Mouse (Mus musculus) embryonic facial prominence, embryonic 12.5 days (tissue): ENCODE measurements around the gene Stk25. TPM values are rescaled to one million over a fixed set of nuclear protein-coding genes. Genes with fewer than 3 reads are reported as not detected.
A peak's percentile ranks its signal among the peaks of the same experiment; 100 is the strongest.

ENCODE experiments used
- ATAC-seq: fragments of 200-750 bp; cut with Nextera tagmentation; 2 replicates; pipeline ENCODE4 v1.8.0; 2017; ENCODE audit not compliant: insufficient number of reproducible peaks, insufficient read depth, low FRiP score, low TSS enrichment
- H3K27ac ChIP-seq: fragments of 300-500 bp; sonication (generic); 2 replicates; pipeline ENCODE4 v1.5.1; 2016; ENCODE audit warnings: mild to moderate bottlenecking
- H3K27me3 ChIP-seq: fragments of 300-500 bp; sonication (generic); 2 replicates; pipeline ENCODE4 v1.6.1; 2016; ENCODE audit warnings: mild to moderate bottlenecking, moderate library complexity
- H3K36me3 ChIP-seq: fragments of 300-500 bp; sonication (generic); 2 replicates; pipeline ENCODE4 v1.6.1; 2016; ENCODE audit warnings: mild to moderate bottlenecking
- H3K4me1 ChIP-seq: fragments of 300-500 bp; sonication (generic); 2 replicates; pipeline ENCODE4 v1.6.1; 2016
- H3K4me2 ChIP-seq: fragments of 300-500 bp; sonication (generic); replicated peaks from 2 replicates; pipeline ENCODE4 v1.6.1; 2016; ENCODE audit warnings: mild to moderate bottlenecking, moderate library complexity
- H3K4me3 ChIP-seq: fragments of 300-500 bp; sonication (generic); 2 replicates; pipeline ENCODE4 v1.5.1; 2016; ENCODE audit warnings: mild to moderate bottlenecking
- H3K9ac ChIP-seq: fragments of 300-500 bp; sonication (generic); 2 replicates; pipeline ENCODE4 v1.6.1; 2016; ENCODE audit warnings: mild to moderate bottlenecking, moderate library complexity
- H3K9me3 ChIP-seq: fragments of 300-500 bp; sonication (generic); 2 replicates; pipeline ENCODE4 v1.6.1; 2016; ENCODE audit warnings: mild to moderate bottlenecking, moderate library complexity
- whole genome bisulfite sequencing: fragments of 180-500 bp; shearing (Covaris S2); methylation state at CpG from one replicate; pipeline ENCODE4 v1.1.7; 2016; 5-methylcytosine and 5-hydroxymethylcytosine counted together
- polyA plus RNA-seq: library from polyadenylated mRNA; unstranded; fragments of >200 nt; fragmentation: Nextera tagmentation; extraction: Ambion mirVana; gene quantifications from 2 replicates; pipeline ENCODE4 v1.2.1, GENCODE M21; 2016

The Stk25 gene
- polyA plus RNA-seq, 1 experiment from 2014 or later: 196 TPM

DNA sequence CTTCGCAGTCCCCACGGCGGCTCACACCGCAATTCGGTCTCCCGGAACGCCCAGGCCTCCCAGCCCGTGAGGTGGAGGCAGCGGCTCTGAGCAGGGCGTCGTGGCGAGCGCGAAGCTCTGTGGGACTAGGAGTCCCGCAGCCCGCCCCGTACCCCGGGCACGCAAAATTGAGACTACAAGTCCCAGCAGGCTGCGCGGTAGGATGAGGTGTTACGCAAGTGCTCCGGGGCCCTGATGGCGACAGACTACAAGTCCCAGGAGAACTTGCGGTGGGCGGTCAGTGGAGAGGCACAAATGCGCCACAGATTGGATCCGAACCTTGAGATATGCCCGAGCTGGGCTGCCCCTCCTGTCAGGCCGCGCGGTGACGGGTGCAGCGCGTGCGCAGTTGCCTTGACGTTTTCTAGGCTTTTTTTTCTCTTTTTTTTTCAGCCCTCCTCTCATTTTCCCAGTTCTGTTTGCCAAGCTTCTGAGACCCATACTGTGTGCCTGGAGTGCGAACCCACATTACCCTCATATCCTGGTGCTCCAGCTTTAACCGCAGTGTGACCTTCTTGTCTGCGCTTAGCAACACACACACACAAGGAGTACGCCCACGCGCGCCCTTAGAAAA is 22.8 kb downstream of the Stk25 start:
- Histone ChIP-seq H3K9ac (peak overlapping the region; percentile 92), H3K9me3 (no peaks in the 10 kb centered on the region), H3K27me3 (no peaks in the 10 kb centered on the region), H3K4me1 (peaks cover 15% of the 10 kb centered on the region), H3K4me2 (peak overlapping the region; percentile 95), H3K36me3 (peaks cover 12% of the 10 kb centered on the region; the same call in 1 of the 2 replicates), H3K4me3 (peak overlapping the region; percentile 96), H3K27ac (peak overlapping the region; percentile 83)
- peak; percentile 99 for ATAC-seq
- 2% methylated on average over 44 of the region's 44 CpGs for WGBS

DNA sequence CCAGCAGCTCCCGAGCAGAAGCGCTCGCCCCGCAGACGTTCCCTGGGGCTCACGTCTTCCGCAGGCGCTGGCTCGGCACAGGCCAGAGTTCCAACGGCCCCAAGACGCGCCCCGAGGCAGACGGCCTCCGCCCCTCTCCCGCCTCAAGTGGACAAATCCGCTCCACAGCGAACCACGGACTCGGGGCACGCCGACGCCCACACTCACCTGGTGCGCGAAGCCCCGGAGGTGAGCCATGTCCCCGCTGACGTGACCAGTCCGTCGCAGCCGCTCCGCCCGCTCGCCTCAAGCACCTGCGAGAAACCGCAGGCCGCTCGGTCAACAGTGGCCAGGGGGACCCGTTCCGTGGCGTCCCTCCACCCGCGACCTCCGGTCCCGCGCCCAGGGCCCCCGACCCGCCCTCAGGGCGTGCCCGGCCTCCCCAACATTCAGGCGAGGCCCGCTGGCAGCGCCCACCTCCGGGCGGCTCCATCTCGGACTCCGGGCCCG is 23.3 kb downstream of the Stk25 start:
- WGBS: under 1% methylated on average over 58 of the region's 58 CpGs
- Histone ChIP-seq H3K9ac (peak overlapping the region; percentile 92), H3K36me3 (peaks cover 12% of the 10 kb centered on the region; the same call in 1 of the 2 replicates), H3K9me3 (no peaks in the 10 kb centered on the region), H3K4me2 (peak overlapping the region; percentile 95), H3K27me3 (no peaks in the 10 kb centered on the region), H3K4me3 (peak overlapping the region; percentile 96), H3K27ac (peak overlapping the region; percentile 83), H3K4me1 (peaks cover 15% of the 10 kb centered on the region)
- peak; percentile 6; the same call in 1 of the 2 replicates for ATAC-seq

DNA sequence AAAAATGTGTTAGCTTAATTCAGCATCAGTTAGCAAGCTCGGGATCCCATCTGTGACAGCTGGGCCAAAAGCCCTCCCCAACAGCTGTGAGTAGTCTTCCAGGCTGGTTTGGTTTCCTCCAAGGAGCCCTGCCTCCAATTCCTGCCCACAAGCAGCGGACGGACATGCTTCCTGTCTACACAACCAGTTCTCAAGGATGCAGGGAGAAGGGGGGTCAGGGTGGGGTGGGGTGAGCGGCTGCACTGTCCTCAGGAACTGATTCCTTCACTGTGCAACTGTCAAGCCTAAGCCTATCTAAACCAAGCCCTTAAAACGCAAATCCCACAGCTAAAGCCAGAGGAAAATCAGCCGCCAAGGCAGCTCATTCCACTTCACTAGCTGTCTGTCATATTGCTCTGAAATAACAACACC is 24.0 kb downstream of the Stk25 start:
- H3K4me3 ChIP-seq: peak overlapping the region; percentile 96
- no peaks in the 10 kb centered on the region for H3K9me3 ChIP-seq
- H3K27ac ChIP-seq: peak overlapping the region; percentile 83; the same call in 1 of the 2 replicates
- ATAC-seq: no peak
- H3K4me1 ChIP-seq: peaks cover 15% of the 10 kb centered on the region
- WGBS: 5% methylated on average over 6 of the region's 6 CpGs
- no peaks in the 10 kb centered on the region for H3K27me3 ChIP-seq
- peaks cover 12% of the 10 kb centered on the region; the same call in 1 of the 2 replicates for H3K36me3 ChIP-seq
- H3K9ac ChIP-seq: peak overlapping the region; percentile 92
- H3K4me2 ChIP-seq: peak overlapping the region; percentile 95

DNA sequence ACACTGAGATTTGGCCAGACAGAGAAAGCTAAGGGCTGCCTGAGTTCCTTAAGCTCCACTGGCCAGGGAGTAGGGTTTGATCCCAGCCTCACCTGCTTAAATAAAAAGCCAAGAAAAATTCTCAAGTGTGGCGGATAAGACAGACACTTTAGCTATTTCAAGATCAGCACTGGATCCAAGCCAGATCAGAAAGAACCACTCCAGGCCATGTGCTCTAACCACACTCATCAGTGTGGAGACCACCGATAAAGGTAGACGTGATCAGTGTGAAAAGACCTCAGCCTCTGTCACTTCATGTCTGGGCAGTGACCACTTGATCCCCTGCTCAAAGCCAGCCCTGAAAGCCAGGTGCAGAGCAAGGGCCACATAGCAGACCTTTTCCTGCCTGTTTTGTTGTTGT is 25.7 kb downstream of the Stk25 start:
- 97% methylated on average over 3 of the region's 3 CpGs for WGBS
- no peak overlapping the region for H3K4me3 ChIP-seq
- H3K9ac ChIP-seq: no peak overlapping the region
- no peak for ATAC-seq
- H3K9me3 ChIP-seq: no peaks in the 10 kb centered on the region
- H3K27ac ChIP-seq: no peak overlapping the region
- no peaks in the 10 kb centered on the region for H3K27me3 ChIP-seq
- H3K36me3 ChIP-seq: peaks cover 26% of the 10 kb centered on the region
- no peak overlapping the region for H3K4me2 ChIP-seq
- peaks cover 15% of the 10 kb centered on the region for H3K4me1 ChIP-seq

DNA sequence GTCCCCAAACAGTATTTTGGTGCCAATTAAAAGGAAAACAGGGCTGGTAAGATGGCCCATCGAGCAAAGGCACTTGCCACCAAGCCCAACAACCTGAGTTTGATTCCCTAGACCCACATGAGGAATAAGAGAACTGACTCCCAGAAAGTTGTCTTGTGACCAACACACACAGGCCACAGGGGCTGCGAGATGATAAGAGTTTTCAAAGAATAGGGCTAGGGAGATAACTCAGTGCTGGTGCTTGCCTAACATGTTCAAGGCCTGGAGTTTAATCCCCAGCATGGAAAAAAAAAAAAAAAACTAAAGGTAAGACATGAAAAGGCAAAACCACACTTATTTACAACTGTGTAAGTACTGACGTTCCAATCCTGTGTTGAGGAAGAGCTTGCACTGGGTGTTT is 27.7 kb downstream of the Stk25 start:
- Histone ChIP-seq H3K9ac (no peak overlapping the region), H3K9me3 (no peaks in the 10 kb centered on the region), H3K4me3 (no peak overlapping the region), H3K27me3 (no peaks in the 10 kb centered on the region), H3K36me3 (peaks cover 44% of the 10 kb centered on the region), H3K27ac (no peak overlapping the region), H3K4me2 (no peak overlapping the region), H3K4me1 (peaks cover 15% of the 10 kb centered on the region)
- ATAC-seq: no peak
- 90% methylated on average over 3 of the region's 3 CpGs for WGBS

DNA sequence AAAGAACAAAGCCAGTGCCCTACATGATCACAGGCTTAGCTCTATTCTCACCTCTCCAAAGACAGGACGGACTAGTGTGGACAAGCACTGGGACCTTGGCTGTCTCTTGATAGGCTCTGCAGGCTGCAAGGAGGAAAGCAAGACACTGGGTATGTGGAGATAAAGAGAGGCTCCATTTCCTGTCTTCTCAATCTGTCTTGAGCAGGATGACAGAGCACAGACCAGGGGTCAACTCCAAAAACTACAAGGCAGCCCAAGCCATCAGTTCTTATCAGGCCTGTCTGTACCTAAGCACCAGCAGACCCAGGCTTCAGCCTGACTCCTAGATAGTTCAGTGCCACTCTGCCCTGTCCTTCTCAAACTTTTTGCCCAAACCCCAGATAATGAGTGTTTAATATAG is 34.0 kb downstream of the Stk25 start:
- Histone ChIP-seq H3K27ac (no peak overlapping the region), H3K27me3 (no peaks in the 10 kb centered on the region), H3K4me2 (no peak overlapping the region), H3K9me3 (no peaks in the 10 kb centered on the region), H3K36me3 (peaks cover 86% of the 10 kb centered on the region), H3K4me3 (no peak overlapping the region), H3K4me1 (no peaks in the 10 kb centered on the region), H3K9ac (no peak overlapping the region)
- 89% methylated on average over 1 of the region's 1 CpGs for WGBS
- no peak for ATAC-seq

DNA sequence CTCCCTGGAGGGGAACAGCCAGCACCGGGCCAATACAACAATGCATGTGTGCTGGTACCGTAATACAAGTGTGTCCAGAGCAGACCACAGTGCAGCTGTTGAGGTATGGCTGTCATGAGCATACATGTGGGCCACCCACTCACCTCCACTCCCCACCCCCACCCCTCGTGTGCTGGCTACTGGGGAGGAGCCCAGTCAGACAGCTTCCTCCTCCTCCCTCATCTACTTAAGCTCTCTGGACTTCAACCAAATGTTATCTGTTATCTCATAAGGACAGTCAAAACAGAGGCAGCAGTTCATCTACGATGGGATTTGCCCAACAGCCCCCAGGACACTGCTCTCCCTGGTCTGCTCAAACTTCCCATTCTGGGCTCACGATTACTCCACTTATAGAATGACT is 39.5 kb downstream of the Stk25 start:
- Histone ChIP-seq H3K4me2 (no peak overlapping the region), H3K27me3 (no peaks in the 10 kb centered on the region), H3K27ac (no peak overlapping the region), H3K4me1 (peaks cover 11% of the 10 kb centered on the region), H3K9me3 (no peaks in the 10 kb centered on the region), H3K9ac (no peak overlapping the region), H3K4me3 (no peak overlapping the region), H3K36me3 (peaks cover 39% of the 10 kb centered on the region)
- 69% methylated on average over 5 of the region's 5 CpGs for WGBS
- ATAC-seq: no peak

DNA sequence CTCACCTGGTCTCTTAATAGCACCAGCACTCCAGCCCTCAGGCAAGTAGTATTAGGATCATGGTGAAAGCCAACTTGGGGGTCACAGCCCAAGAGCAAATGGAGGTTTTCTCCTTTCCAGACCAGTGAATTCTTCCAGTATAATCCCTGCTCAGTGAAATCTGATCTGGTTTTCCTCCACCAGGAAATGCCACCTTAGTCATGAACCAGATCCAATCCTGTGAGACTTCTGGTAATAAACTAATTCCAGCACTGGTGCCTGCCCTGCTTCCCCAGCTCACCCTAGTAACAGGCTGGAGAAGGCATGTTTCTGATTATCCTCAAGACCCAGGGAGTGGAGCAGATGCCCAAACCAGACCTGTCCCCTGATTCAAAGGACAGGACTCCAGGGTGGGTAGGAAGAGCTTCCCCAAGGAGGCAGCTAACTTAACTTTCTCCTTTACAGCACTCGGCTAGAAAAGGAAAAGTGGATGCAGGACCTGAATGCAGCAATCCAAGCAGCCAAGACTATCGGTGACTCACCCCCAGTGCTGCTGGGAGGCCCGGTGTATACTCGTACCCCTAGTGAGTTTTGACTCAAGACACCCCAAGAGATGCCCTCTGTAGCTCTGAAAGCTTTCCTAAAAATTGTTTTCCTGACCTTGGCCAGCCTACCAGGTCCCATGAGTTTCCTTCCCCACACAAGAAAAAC is 40.3 kb downstream of the Stk25 start:
- H3K4me1 ChIP-seq: peaks cover 11% of the 10 kb centered on the region
- H3K9me3 ChIP-seq: no peaks in the 10 kb centered on the region
- no peaks in the 10 kb centered on the region for H3K27me3 ChIP-seq
- H3K36me3 ChIP-seq: peaks cover 32% of the 10 kb centered on the region
- no peak overlapping the region for H3K9ac ChIP-seq
- ATAC-seq: no peak
- no peak overlapping the region for H3K4me3 ChIP-seq
- 68% methylated on average over 4 of the region's 4 CpGs for WGBS
- no peak overlapping the region for H3K4me2 ChIP-seq
- H3K27ac ChIP-seq: peak overlapping the region; percentile 52; the same call in 1 of the 2 replicates

DNA sequence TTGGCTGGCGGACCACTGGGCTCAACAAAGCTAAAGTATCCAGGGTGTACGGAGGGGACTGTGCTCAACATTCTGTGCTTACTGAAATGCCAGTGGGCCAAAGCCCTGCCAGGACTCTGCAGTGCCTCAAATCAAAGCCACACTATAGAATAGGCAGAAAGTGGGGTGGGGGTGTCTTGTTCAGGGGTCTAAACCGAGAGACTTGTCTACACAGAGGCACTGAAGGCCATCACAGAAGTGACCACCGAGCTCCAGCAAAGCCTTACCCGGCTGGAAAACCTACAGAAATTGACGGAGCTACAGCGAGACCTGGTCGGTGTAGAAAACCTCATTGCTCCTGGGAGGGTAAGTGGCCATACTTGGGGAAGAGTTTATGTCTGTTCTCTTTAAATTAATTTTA is 48.7 kb downstream of the Stk25 start:
- no peaks in the 10 kb centered on the region for H3K27me3 ChIP-seq
- H3K4me3 ChIP-seq: no peak overlapping the region
- H3K4me1 ChIP-seq: no peaks in the 10 kb centered on the region
- H3K27ac ChIP-seq: no peak overlapping the region; the same call in 1 of the 2 replicates
- no peak for ATAC-seq
- 87% methylated on average over 8 of the region's 8 CpGs for WGBS
- no peaks in the 10 kb centered on the region for H3K36me3 ChIP-seq
- no peaks in the 10 kb centered on the region for H3K9me3 ChIP-seq
- no peak overlapping the region for H3K9ac ChIP-seq
- H3K4me2 ChIP-seq: no peak overlapping the region

DNA sequence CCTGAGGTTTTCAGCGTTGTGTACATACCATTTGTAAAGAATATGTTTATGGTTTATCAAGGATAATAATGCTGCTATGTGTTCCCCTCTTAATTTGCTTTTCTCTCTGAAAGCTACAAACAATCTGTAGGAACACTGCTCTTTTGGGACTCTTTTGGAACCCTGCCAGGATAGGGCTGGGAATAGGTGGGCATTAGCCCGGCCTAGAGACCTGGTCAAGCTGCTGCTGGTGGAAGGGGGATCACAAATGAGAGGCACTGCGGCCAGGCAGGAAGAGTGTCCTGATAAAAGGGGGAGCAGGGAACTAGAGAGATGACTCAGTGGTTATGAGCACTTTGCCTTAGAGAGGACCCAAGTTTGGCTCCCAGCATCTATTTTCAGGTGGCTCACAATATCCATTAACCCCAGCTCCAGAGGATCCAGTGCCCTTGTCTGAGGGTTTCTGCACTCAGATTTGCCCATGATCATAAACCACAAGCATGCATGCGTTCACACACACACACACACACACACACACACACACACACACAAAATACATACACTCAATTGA is 49.7 kb downstream of the Stk25 start:
- WGBS: 81% methylated on average over 4 of the region's 4 CpGs
- Histone ChIP-seq H3K4me2 (no peak overlapping the region), H3K9me3 (no peaks in the 10 kb centered on the region), H3K4me3 (no peak overlapping the region), H3K9ac (no peak overlapping the region), H3K27ac (no peak overlapping the region), H3K4me1 (no peaks in the 10 kb centered on the region), H3K36me3 (no peaks in the 10 kb centered on the region), H3K27me3 (no peaks in the 10 kb centered on the region)
- no peak for ATAC-seq

DNA sequence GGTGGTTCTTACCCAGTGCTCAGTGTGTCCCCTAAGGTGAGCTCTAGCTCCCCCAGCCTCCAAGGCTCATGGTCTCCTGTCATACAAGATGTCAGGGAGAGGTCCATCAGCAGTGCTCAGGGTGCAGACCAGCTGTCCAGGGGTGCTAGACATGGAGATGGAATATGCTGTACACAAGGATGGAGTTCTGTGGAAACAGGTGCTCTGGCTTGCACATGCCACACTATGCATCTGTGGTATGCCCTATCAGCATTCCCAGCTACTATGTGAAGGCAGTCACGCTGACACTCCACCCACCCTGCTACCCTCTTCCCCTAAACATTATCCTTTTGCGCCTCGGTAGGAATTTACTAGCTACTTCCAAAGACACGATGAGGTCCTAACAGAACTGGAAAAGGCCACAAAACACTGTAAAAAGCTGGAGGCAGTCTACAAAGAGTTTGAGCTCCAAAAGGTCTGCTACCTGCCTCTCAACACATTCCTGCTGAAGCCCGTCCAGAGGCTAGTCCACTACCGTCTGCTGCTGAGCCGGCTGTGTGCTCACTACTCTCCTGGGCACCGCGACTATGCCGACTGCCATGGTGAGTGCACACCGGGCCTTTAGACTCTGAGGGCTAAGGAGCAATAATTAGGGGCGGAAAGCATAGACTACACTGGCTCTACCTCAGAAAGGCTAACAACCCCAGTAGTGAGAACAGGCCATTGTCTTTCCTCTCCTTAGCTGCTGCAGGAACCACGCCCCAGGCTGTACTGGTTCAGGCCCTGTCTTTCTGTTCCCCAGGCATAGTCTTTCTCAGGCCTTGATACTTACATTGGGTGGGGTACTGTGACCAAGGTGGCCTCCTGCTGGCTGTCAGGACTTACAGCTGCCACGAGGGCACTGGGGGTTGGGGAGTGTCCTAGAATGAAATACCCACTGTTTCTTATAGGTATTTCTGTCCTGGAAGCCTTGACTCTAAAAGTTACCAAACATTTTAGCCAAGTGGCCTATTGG is 51.1 kb downstream of the Stk25 start:
- Histone ChIP-seq H3K9me3 (no peaks in the 10 kb centered on the region), H3K27ac (no peak overlapping the region), H3K4me1 (no peaks in the 10 kb centered on the region), H3K4me3 (no peak overlapping the region), H3K36me3 (no peaks in the 10 kb centered on the region), H3K9ac (no peak overlapping the region), H3K27me3 (no peaks in the 10 kb centered on the region), H3K4me2 (no peak overlapping the region)
- 80% methylated on average over 14 of the region's 14 CpGs for WGBS
- no peak for ATAC-seq
